Mouse (Mus musculus) erythroblast, embryonic 14.5 days (primary cell): ENCODE measurements around the gene 1700102P08Rik. TPM values are rescaled to one million over a fixed set of nuclear protein-coding genes. Genes with fewer than 3 reads are reported as not detected.
A peak's percentile ranks its signal among the peaks of the same experiment; 100 is the strongest.

ENCODE experiments used
- H3K27me3 ChIP-seq: 2 replicates; pipeline ENCODE4 v1.6.1; 2012; ENCODE audit warnings: inconsistent platforms; ENCODE audit not compliant: control insufficient read depth
- H3K36me3 ChIP-seq: 2 replicates; pipeline ENCODE4 v1.6.1; 2012; ENCODE audit warnings: mild to moderate bottlenecking, inconsistent platforms; ENCODE audit not compliant: control insufficient read depth
- H3K4me1 ChIP-seq: 2 replicates; pipeline ENCODE4 v1.6.1; 2012; ENCODE audit warnings: inconsistent platforms; ENCODE audit not compliant: control insufficient read depth
- H3K4me3 ChIP-seq: replicated peaks from 2 replicates; pipeline ENCODE3; 2012; ENCODE audit warnings: moderate library complexity, mild to moderate bottlenecking, inconsistent platforms
- H3K9me3 ChIP-seq: 2 replicates; pipeline ENCODE4 v1.6.1; 2012; ENCODE audit warnings: low read length, inconsistent platforms, mixed read lengths; ENCODE audit not compliant: control insufficient read depth
- GATA1 ChIP-seq: IDR thresholded peaks from 2 replicates; pipeline ENCODE4 v1.6.1; 2012; ENCODE audit warnings: low read length, inconsistent platforms, mixed read lengths
- TAL1 ChIP-seq: IDR thresholded peaks from 3 replicates; pipeline ENCODE4 v1.6.1; 2012; ENCODE audit warnings: low read length, inconsistent platforms, mixed read lengths
- polyA plus RNA-seq: library from polyadenylated mRNA; stranded (reverse); fragments of >175 nt; gene quantifications from 2 replicates; pipeline ENCODE4 v1.2.3, GENCODE M21; 2012

Gene 1700102P08Rik
- polyA plus RNA-seq, 1 experiment = 0.93 TPM

DNA sequence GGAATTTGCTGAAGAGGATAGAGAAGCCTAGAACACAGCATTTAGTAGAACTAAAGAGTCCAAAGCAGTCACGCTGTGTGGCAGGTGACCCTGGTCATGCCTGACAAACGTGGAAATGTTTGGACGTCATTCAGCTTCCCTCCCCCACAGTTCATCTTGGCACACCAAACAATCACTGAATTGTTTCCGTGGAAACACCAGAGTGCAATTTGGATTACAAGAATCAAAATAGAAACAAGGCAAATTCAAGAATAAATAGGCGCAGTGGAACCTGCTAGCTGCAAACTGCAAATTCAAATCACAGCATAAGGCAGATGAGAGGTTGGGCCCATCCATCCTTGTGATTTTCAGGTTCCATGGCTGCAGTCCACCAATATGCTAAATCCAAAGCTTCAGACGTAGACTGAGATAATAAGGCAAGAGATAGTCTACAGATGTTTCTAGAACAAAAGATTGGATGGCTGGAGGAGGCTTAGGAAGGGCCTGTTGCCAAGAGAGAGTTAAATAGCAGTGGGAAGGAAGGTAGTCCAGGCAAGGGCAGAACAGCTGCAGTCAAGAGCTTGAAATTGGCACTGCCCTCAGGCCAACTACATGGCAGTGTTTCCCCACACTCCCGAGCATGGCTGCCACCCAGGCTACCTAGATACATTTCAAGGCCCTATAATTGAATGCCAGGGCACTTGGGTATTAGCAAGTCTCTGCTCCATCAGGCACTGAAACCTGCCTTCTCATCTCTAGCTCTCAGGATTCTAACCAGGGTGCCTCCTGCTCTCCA, 8.8 kb downstream of the 1700102P08Rik start:
- Histone ChIP-seq H3K36me3 (peaks cover 3% of the 10 kb centered on the region; the same call in 1 of the 2 replicates), H3K9me3 (no peaks in the 10 kb centered on the region), H3K27me3 (no peaks in the 10 kb centered on the region), H3K4me3 (no peak overlapping the region), H3K4me1 (peaks cover 7% of the 10 kb centered on the region)
- TF ChIP-seq TAL1 (no peak), GATA1 (no peak)

DNA sequence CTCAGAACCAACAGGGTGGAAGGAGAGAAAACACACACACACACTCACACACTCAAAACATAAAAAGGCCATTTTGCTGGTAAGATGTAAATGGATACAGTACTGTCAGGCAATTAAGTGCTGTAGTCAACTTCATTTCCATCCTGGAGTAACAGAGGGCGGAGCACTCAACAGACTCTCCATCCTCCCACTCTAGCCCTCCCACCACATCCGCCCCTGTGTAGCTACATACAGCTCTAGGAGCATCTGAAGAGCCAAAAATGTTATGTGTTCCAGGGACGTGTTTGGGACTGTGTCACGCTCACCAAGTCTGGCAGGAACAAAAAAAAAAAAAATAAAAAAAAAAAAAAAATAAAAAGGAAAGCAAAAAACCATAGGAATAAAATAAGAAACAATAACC, 10.5 kb downstream of the 1700102P08Rik start:
- Histone ChIP-seq H3K27me3 (no peaks in the 10 kb centered on the region), H3K4me1 (peaks cover 7% of the 10 kb centered on the region), H3K4me3 (no peak overlapping the region), H3K36me3 (no peaks in the 10 kb centered on the region; the same call in 1 of the 2 replicates), H3K9me3 (no peaks in the 10 kb centered on the region)
- TF ChIP-seq TAL1 (no peak), GATA1 (no peak)

- Histone ChIP-seq H3K4me3 (no peak overlapping the region), H3K36me3 (no peaks in the 10 kb centered on the region), H3K9me3 (no peaks in the 10 kb centered on the region), H3K4me1 (peaks cover 7% of the 10 kb centered on the region), H3K27me3 (no peaks in the 10 kb centered on the region)
- no peak for TF ChIP-seq GATA1
- no peak for TF ChIP-seq TAL1
These were observed 11.8 kb downstream of the 1700102P08Rik start for GRCm38 (mm10) chr9:108404451-108404850.

- Histone ChIP-seq H3K27me3 (no peaks in the 10 kb centered on the region), H3K4me1 (peaks cover 4% of the 10 kb centered on the region), H3K36me3 (no peaks in the 10 kb centered on the region), H3K4me3 (no peak overlapping the region), H3K9me3 (no peaks in the 10 kb centered on the region)
- TF ChIP-seq GATA1 = no peak
These were observed 16.9 kb downstream of the 1700102P08Rik start for GRCm38 (mm10) chr9:108409535-108409934.

DNA sequence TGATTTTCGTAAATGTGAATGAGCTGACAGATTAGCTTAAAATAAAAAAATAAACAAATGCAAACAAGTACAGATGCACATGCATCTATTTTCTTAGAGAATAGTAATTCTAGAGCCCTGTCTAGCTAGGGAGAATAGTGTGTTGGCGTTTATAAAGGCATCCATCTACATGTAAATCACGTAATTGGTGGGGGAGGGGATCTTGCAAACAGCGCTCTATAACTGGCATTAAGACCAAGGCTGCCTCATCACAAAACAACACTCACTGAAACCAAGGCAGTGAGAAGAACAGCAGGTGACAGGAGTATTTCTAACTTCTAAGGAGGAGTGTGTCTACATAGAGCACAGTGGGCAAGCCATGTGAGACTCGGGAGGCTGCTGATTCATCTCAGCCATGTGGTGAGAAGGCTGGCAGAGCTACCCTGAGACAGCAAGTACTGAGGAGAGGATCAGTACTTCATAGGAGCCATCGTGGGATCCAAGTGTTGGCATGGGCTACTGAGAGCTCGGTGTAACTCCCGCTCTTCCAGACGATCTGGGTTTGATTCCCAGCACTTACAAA, 18.9 kb downstream of the 1700102P08Rik start:
- no peaks in the 10 kb centered on the region; the same call in 1 of the 2 replicates for H3K4me1 ChIP-seq

DNA sequence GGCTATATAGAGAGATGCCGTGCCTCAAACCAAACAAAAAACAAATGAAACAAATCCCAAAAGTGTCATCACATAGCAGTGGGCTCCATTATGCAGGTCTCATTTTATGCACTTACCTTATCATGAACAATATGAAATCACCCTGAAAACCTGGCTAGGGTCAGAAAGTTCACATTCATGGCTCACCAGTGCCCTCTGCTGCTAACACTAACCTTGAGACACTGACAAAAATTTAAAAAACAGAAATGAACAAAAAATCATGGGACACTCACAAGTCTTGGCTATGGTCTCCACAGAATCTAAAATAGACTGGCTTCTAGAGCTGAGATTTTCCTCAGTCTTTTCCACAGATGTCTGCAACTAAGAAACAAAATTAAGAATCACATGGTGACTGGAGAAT, 19.6 kb downstream of the 1700102P08Rik start:
- no peaks in the 10 kb centered on the region for H3K9me3 ChIP-seq
- TF ChIP-seq TAL1 = no peak
- no peak for TF ChIP-seq GATA1
- no peak overlapping the region for H3K4me3 ChIP-seq
- no peaks in the 10 kb centered on the region; the same call in 1 of the 2 replicates for H3K4me1 ChIP-seq
- H3K27me3 ChIP-seq = no peaks in the 10 kb centered on the region
- H3K36me3 ChIP-seq = no peaks in the 10 kb centered on the region

More for the DNA sequence above, 18.9 kb downstream of the 1700102P08Rik start:
- no peaks in the 10 kb centered on the region for H3K36me3 ChIP-seq
- no peaks in the 10 kb centered on the region for H3K9me3 ChIP-seq
- H3K27me3 ChIP-seq = no peaks in the 10 kb centered on the region
- TF ChIP-seq TAL1 (no peak), GATA1 (no peak)
- H3K4me3 ChIP-seq = no peak overlapping the region

- no peak for TF ChIP-seq TAL1
- no peak for TF ChIP-seq GATA1
- Histone ChIP-seq H3K4me1 (peaks cover 7% of the 10 kb centered on the region), H3K36me3 (no peaks in the 10 kb centered on the region)
These were observed 35.8 kb downstream of the 1700102P08Rik start, which contains the start of gene Ccdc36 for GRCm38 (mm10) chr9:108428384-108428783. Gene Ccdc36 (minus strand): TSS chr9:108428484.

DNA sequence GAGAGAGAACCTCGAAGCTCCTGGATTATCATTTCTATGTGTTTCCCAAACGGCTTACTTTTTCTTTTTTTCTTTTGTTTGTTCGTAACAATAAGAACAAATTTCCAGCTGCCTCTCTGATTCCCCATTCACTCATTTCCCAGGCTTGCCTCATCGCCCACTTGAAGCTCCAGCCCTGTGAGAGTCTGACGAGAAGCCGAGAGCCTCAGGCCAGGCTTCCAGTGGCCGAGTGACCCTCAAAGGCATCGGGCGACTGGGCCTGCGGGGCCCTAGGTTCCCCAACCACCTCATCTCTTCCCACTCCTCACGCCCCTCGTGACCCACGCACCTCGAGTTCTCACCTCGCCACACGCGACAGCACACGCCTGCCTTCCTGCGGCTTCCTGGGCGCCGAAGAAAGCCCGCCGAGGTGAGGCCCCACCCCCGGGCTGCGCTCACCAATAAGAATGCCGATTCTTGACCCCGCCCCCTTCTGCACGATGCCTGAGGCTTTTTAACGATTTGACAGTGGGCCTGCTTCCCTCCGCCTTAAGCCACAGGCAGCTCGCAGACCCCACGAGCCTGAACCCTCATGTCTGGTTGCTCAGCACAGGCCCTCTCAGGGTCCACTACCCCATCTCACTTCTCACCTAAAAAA, 38.9 kb downstream of the 1700102P08Rik start:
- H3K27me3 ChIP-seq = 0 out of 2 replicates have a peak, but pooled peaks cover under 1% of the 10 kb centered on the region

More at GRCm38 (mm10) chr9:108428384-108428783, 35.8 kb downstream of the 1700102P08Rik start, which contains the start of gene Ccdc36:
- Histone ChIP-seq H3K4me3 (no peak within 1 kb of the TSS), H3K27me3 (no peaks in the 10 kb centered on the region), H3K9me3 (no peaks in the 10 kb centered on the region)

GRCm38 (mm10) chr9:108436182-108436581, 43.6 kb downstream of the 1700102P08Rik start, which contains the start of gene BC048562:
Gene BC048562 (plus strand): TSS chr9:108436482.
- TF ChIP-seq TAL1 (no peak), GATA1 (no peak)
- Histone ChIP-seq H3K36me3 (no peaks in the 10 kb centered on the region), H3K4me1 (peaks cover 7% of the 10 kb centered on the region), H3K9me3 (no peaks in the 10 kb centered on the region), H3K27me3 (peaks cover 8% of the 10 kb centered on the region), H3K4me3 (no peak within 1 kb of the TSS)

More for the DNA sequence above, 38.9 kb downstream of the 1700102P08Rik start:
- no peak for TF ChIP-seq GATA1
- no peak for TF ChIP-seq TAL1
- Histone ChIP-seq H3K4me1 (peaks cover 7% of the 10 kb centered on the region), H3K4me3 (peak overlapping the region; percentile 32), H3K36me3 (no peaks in the 10 kb centered on the region), H3K9me3 (no peaks in the 10 kb centered on the region)
